Mouse (Mus musculus): ENCODE results near the gene Fnbp1l. TPM values are rescaled to one million over a fixed set of nuclear protein-coding genes. Genes with fewer than 3 reads are reported as not detected.

Gene Fnbp1l
- polyA plus RNA-seq, 1 experiment, result 91.1 TPM

DNA sequence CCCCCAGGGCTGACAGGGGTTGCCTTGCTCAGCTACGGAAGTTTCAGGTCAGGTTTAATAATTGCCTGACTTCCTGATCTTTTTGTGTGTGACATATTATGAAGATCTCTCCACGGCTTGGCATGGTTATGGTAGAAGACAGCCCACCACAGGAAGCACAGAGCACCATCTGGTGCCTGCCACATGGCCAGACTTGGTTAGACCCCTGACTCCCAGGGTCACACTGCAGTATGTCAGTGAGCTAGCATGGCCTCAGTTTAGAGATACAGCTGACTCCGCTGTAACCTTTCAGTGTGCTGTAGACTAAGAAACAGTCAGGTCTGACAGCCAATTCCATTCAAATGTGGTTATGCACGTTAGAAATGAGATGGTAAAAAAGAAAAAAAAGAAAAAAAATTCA lies 101.8 kb downstream of the Fnbp1l start:
- TF ChIP-seq CTCF (IDR thresholded peaks at IDR 0.05; ENCODE audit: extremely low read depth, insufficient read depth, low read length), result no peak
- Histone ChIP-seq H3K4me1 (ENCODE audit: control insufficient read depth, insufficient read depth, low read length) (peaks cover 5% of the 10 kb centered on the region), H3K4me3 (ENCODE audit: insufficient read depth, low read length) (no peak overlapping the region), H3K27ac (ENCODE audit: insufficient read depth, low read length) (no peak overlapping the region)

DNA sequence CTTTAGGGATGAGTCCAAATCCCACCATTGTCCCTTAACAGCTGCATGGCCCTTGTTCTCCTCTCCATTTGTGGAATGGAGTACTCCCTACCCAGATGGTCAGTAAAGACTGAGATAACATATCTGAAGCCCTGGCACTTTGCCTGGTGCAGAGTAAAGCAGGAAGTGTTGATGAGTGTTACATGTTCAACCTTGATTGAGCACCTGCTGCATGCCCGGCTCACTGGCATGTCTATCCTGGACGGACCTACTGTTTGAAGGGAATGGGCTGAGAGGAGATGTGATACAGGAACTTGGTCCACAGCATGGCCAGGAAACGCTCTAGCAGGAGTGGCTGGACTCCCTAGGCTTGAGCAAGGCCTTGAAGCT lies 103.2 kb downstream of the Fnbp1l start:
- TF ChIP-seq CTCF (IDR thresholded peaks at IDR 0.05; ENCODE audit: extremely low read depth, insufficient read depth, low read length), result no peak
- TF ChIP-seq POLR2A (IDR thresholded peaks at IDR 0.05; ENCODE audit: extremely low read depth, insufficient read depth, low read length), result no peak
- Histone ChIP-seq H3K4me3 (ENCODE audit: insufficient read depth, low read length) (no peak overlapping the region), H3K27ac (ENCODE audit: insufficient read depth, low read length) (no peak overlapping the region), H3K4me1 (ENCODE audit: control insufficient read depth, insufficient read depth, low read length) (peaks cover 5% of the 10 kb centered on the region)

DNA sequence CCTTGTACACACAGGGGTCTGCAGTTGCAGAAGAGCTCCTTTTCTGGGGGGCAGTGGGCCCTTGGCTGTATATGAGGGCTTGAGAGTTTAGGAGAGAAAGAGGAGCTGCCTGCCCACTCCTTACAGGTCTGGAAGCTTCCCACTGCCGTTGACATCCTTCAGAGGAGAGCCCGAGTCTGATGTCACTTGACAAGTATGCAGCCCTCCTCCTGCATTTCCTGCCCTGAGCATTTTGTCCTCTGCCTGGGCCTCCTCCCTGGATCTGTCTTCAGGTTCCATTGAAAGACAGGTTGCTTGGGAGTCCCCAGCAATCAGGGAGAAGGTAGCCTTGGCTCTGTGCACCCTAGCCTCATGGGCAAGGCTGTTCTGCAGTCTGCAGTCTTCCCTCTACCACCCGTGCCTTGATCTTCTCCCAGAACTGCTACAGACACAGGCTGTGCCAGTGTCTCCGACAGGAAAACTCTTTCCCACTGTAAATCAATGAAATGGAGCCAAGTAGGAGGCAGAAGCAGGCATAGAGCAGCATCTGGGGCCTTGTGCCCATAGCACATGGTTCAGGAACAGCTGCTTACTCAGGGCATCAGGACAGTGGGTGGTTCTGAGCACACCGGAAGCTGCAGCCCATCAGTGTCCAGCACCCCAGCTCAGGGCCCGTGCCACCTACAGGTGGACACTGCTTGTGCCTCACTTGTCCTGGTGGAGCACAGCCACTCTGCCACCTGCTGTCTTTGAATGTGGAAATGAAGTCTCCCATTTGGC lies 103.8 kb downstream of the Fnbp1l start:
- TF ChIP-seq CTCF (IDR thresholded peaks at IDR 0.05; ENCODE audit: extremely low read depth, insufficient read depth, low read length) (no peak), POLR2A (IDR thresholded peaks at IDR 0.05; ENCODE audit: extremely low read depth, insufficient read depth, low read length) (no peak)

DNA sequence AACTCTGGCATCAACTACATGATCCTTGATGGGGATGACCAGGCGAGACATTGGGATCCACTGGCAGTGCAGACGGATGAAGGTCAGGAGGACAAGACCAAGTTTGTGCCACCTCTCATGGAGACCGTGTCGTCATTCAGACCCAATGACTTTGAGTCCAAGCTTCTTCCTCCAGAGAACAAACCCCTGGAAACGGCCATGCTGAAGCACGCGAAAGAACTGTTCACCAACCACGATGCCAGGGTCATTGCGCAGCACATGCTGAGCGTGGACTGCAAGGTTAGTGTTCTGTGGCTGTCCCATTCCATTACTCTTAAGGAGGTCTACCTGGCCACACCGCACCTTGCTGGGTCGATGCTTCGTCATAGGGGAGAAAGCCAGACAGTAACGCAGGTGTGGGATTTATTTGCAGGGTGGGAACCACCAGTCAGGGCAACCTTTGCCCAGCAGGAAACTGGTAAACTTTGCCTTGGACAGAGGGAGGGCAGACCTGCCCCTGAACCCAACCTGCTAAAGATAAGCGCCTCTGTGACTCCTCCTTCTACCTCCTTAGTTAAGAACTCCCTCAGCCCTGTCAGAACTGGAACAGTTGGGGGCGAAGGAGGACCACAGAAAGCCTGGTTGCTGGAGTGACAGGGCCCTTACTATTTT lies 106.7 kb downstream of the Fnbp1l start:
- TF ChIP-seq POLR2A (IDR thresholded peaks at IDR 0.05; ENCODE audit: extremely low read depth, insufficient read depth, low read length), result no peak
- no peak overlapping the region for H3K27ac ChIP-seq (ENCODE audit: insufficient read depth, low read length)
- H3K4me3 ChIP-seq (ENCODE audit: insufficient read depth, low read length), result no peak overlapping the region
- no peaks in the 10 kb centered on the region; the same call in 1 of the 2 replicates for H3K4me1 ChIP-seq (ENCODE audit: control insufficient read depth, insufficient read depth, low read length)

More for the DNA sequence above, 103.8 kb downstream of the Fnbp1l start:
- Histone ChIP-seq H3K4me1 (ENCODE audit: control insufficient read depth, insufficient read depth, low read length) (peaks cover 5% of the 10 kb centered on the region), H3K27ac (ENCODE audit: insufficient read depth, low read length) (no peak overlapping the region), H3K4me3 (ENCODE audit: insufficient read depth, low read length) (no peak overlapping the region)

DNA sequence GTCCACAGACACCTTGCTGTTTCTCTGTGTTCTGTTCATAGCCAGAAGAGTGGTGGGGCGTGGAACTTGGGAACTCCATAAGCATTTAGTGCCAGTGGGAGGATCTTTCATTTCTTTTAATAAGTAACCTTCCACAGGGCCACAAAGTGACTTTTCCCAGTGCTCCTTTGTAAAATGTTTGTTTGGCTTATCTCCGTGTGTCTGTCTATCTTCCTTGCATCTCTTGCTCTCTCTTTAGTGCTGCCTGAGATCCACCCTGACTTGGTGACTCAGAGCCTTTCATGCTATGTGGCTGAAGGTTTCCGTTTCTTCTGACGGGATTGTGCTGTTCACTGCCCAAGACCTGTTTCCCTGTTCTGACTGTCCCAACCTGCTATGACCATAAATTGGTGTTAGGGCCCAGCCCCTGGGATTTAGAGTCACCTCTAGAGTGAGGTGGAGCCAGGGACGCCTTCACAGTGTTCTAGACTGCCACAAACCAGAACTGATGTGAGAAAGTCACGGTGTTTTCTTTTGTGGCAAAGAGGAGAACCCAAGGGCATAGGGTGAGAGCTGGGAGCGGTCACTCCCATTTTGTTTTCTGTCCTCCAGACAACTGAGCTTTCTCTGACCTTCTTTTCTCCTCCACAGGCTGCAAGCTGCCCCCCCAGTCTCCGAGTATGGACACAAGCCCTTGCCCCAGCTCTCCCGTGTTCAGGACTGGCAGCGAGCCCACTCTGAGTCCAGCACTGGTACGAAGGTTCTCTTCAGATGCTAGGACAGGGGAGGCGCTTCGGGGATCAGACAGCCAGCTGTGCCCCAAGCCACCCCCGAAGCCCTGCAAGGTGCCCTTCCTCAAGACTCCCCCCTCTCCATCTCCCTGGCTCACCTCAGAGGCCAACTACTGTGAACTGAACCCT lies 107.5 kb downstream of the Fnbp1l start:
- no peak for TF ChIP-seq CTCF (IDR thresholded peaks at IDR 0.05; ENCODE audit: extremely low read depth, insufficient read depth, low read length)
- no peak for TF ChIP-seq POLR2A (IDR thresholded peaks at IDR 0.05; ENCODE audit: extremely low read depth, insufficient read depth, low read length)
- Histone ChIP-seq H3K27ac (ENCODE audit: insufficient read depth, low read length) (no peak overlapping the region), H3K4me1 (ENCODE audit: control insufficient read depth, insufficient read depth, low read length) (no peaks in the 10 kb centered on the region), H3K4me3 (ENCODE audit: insufficient read depth, low read length) (no peak overlapping the region)

DNA sequence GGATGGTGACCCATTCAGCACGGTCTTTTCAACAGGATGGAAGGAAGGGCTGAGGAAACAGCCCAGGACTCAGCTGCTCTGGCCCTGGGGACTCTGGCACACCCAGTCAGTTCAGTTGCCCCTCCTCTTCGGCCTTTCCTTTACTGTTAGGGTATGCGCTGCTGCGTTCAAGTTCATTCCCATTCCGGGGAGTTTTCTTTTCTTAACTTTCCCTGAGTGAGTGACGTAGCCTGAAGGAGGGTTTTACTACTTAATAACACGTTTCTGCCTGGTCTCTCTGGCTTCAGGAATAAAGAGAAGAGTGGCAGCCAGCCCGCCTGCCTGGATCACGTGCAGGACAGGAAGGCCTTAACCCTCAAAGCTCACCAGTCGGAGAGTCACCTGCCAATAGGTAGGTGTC lies 108.6 kb downstream of the Fnbp1l start:
- TF ChIP-seq POLR2A (IDR thresholded peaks at IDR 0.05; ENCODE audit: extremely low read depth, insufficient read depth, low read length), result no peak
- Histone ChIP-seq H3K4me3 (ENCODE audit: insufficient read depth, low read length) (no peak overlapping the region), H3K27ac (ENCODE audit: insufficient read depth, low read length) (no peak overlapping the region), H3K4me1 (ENCODE audit: control insufficient read depth, insufficient read depth, low read length) (peaks cover 1% of the 10 kb centered on the region; the same call in 1 of the 2 replicates)

DNA sequence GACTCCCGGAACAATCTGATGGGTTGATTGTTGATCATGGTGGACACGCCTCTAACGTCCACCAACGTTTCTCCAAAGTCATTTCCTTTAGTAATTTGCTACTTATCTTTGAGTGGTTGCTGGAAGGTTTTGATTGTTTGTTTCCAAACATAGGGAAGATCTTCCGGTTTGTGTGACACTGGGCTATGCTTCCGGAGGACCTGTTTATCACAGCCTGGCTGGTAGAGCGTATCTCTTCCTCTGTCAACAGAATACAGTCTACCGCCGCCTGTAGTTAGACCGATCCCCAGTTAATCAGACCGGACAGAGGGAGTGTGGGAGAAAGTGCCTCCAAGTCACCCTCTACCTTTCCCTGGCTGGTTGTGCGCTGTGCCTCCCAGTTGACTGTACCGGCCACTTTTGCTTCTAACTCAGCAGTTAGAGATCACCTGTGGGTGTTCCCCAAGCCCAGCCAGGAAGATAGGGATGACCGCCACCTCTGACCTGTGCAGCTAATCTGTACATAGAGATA lies 109.2 kb downstream of the Fnbp1l start:
- Histone ChIP-seq H3K4me1 (ENCODE audit: control insufficient read depth, insufficient read depth, low read length) (peaks cover 1% of the 10 kb centered on the region; the same call in 1 of the 2 replicates), H3K4me3 (ENCODE audit: insufficient read depth, low read length) (no peak overlapping the region), H3K27ac (ENCODE audit: insufficient read depth, low read length) (peak overlapping the region; percentile 28)
- no peak for TF ChIP-seq CTCF (IDR thresholded peaks at IDR 0.05; ENCODE audit: extremely low read depth, insufficient read depth, low read length)
- no peak for TF ChIP-seq POLR2A (IDR thresholded peaks at IDR 0.05; ENCODE audit: extremely low read depth, insufficient read depth, low read length)

DNA sequence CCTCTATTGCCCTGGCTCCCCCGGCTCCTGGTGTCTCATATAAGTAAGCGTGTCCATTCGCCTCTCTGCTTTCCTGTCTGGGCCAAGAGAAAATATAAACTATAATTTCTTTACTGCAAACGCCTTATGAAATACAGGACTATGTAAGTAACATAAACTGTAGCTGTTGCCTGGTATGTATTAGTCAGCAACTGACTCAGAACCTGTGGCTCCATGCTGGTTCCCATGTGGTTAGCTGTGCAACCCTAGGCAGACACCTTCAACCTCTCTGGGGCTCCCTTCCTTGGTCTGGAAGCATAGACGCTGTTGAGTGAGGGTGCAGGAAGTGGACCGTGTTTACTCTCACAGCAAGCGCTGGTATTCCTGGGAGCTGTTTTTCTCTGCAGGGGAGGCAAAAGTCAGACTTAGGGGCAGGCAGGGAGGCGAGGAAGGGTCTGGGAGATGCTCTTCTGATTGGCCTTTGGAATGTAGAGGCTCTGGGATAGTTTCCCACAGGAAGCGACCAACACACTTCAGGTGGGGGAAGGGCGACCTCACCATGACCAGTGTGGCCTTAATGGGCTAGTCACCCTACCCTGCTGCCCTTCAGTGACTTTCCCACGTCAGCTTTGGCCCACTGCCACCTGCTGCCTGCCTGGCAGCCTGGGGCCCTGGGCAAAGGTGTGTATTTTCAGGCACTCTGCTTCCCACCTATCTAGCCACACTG lies 109.8 kb downstream of the Fnbp1l start:
- H3K27ac ChIP-seq (ENCODE audit: insufficient read depth, low read length), result peak overlapping the region; percentile 28; the same call in 1 of the 2 replicates
- TF ChIP-seq POLR2A (IDR thresholded peaks at IDR 0.05; ENCODE audit: extremely low read depth, insufficient read depth, low read length), result no peak
- TF ChIP-seq CTCF (IDR thresholded peaks at IDR 0.05; ENCODE audit: extremely low read depth, insufficient read depth, low read length), result no peak
- H3K4me1 ChIP-seq (ENCODE audit: control insufficient read depth, insufficient read depth, low read length), result peaks cover 1% of the 10 kb centered on the region; the same call in 1 of the 2 replicates

DNA sequence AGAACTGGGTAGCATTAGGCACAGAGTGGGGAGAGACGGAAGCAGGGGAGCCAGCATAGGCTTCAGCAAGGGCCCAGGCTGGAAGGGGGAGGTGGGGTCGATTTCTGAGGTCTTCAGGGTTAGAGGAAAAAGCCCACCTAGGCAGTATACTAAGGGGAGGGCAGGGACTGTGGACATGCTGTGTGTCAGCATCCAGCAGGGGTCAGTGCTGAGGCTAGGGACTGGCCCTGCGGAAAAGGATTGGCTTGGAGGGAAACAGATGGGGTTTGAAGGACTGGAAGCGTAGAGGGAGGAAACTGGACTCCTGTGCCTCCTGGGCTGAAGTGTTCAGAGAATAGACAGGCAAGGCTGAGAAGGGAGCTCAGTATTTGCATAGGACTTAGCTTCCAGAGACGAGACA lies 110.4 kb downstream of the Fnbp1l start:
- TF ChIP-seq CTCF (IDR thresholded peaks at IDR 0.05; ENCODE audit: extremely low read depth, insufficient read depth, low read length) (peak; percentile 77), POLR2A (IDR thresholded peaks at IDR 0.05; ENCODE audit: extremely low read depth, insufficient read depth, low read length) (no peak)
- Histone ChIP-seq H3K4me3 (ENCODE audit: insufficient read depth, low read length) (no peak overlapping the region), H3K27ac (ENCODE audit: insufficient read depth, low read length) (no peak overlapping the region), H3K4me1 (ENCODE audit: control insufficient read depth, insufficient read depth, low read length) (peaks cover 1% of the 10 kb centered on the region; the same call in 1 of the 2 replicates)

More for the DNA sequence above, 109.8 kb downstream of the Fnbp1l start:
- no peak overlapping the region for H3K4me3 ChIP-seq (ENCODE audit: insufficient read depth, low read length)

Measured in cortical plate, adult 2 months (tissue).